Mouse (Mus musculus): ENCODE results near the gene Cdc42se2. TPM values are rescaled to one million over a fixed set of nuclear protein-coding genes. Genes with fewer than 3 reads are reported as not detected.

Cdc42se2 gene
- total RNA-seq, 2 experiments from 2014 or later: 13.8 to 16.3 TPM

DNA sequence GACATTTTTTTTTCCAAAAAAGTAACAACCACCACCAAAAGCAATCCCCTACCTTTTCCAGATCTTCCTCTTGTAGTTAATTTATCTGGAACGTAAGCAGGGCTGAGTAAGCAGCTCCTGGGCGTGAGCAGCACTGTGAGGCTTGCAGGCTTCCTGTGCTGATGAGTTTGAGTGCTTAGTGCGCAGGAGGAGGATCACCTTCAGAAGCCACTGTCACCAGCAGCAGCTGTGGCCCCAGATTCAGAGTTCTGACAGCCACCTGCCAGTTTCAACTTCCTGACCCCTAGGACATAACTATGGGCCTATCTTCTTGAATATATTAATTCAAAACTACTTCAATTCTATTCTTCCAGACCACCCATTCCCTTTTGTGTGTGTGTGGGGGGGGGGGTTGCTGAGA is 23.4 kb downstream of the Cdc42se2 start:
- intact Hi-C loops (cut with DNase I): no loop called here
- DNase-seq: no peak

DNA sequence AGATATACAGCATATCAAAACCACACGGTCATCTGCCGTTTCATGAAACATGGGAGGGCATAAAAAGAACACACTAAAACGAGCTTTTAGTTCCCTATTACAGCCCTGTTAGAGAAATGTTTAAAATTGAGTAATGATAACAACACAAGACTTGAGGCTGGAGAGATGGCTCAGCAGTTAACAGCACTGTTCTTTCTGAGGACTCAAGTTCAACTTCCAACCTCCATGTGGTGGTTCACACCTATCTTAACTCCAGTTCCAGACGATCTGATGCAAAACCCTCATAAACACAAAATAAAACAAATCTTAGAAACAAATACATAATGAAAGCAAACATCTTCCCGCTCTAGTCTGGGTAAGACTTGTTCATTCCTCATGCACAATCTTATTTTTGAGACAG is 24.7 kb downstream of the Cdc42se2 start:
- no peak for DNase-seq
- intact Hi-C loops (cut with DNase I): no loop called here

DNA sequence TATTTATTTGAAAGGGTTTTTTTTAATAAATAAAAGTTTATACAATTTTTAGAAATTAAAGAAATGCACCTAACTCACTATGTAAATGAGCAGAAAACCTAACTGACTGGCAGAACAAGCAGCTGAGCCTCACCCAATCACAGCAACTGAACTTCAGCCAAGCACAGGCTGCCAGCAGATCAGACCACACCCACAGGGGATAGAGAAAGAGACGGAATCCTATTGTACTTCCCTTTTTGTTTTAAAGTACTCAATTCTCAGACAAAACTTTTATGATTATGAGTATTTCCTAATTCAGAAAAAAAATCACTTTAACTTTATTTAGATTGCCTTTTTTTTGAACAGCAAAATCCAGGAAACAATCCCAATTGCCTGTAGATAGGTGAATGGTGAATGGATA is 29.5 kb downstream of the Cdc42se2 start:
- intact Hi-C loops (cut with DNase I): no loop called here
- no peak for DNase-seq

DNA sequence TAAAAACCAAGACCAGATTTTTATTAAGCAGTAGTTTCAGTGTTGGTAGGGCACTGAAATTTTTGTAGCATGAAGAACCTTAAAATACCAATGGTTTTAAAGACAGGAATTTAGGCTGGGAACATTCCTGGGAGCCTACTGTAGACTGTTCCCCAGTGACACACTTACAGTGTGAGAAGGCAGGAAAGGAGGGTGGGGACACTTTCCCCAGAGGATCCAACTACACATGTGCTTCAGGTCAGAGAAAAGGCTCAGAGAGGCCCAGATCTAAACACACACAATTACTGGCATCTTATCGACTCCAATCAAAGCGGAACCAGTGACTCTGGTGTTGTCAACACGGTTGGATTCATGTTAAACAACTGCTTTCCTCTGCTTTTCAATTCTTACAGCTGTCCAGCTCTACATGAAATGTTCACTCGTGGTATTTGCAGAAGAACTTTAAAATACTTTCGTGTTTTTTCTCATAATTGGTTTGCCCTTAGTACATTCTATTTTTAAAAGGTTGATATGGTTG is 32.3 kb downstream of the Cdc42se2 start:
- intact Hi-C loops (cut with DNase I): no loop called here
- no peak for DNase-seq

- no peak for DNase-seq
- intact Hi-C loops (cut with DNase I): no loop called here
Measured at GRCm38 (mm10) chr11:54754301-54755147, 33.0 kb downstream of the Cdc42se2 start.

- intact Hi-C loops (cut with DNase I): no loop called here
Measured at GRCm38 (mm10) chr11:54751502-54751901, 36.0 kb downstream of the Cdc42se2 start.

DNA sequence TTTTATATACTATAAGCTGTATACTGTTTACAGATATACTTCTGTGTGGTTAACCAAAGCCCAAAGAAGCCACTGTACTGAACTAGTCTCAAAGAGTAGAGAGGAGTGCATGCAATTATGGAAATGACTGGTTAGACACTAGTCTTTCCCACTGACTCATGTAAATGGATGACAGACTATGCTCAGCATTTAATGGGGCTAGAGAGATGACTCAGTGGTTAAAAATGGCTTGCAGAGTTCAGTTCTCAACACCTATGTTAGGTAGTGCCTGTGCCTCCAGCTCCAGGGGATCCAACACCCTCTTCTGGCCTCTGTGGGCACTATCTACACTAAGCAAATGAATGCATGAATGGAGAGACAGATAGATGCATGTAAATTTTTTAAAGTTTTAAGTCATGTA is 38.6 kb downstream of the Cdc42se2 start:
- intact Hi-C loops (cut with DNase I): no loop called here
- DNase-seq: no peak

More at GRCm38 (mm10) chr11:54751502-54751901, 36.0 kb downstream of the Cdc42se2 start:
- DNase-seq: no peak

- intact Hi-C loops (cut with DNase I): no loop called here
- no peak for DNase-seq
Measured at GRCm38 (mm10) chr11:54744231-54744630, 43.2 kb downstream of the Cdc42se2 start.

DNA sequence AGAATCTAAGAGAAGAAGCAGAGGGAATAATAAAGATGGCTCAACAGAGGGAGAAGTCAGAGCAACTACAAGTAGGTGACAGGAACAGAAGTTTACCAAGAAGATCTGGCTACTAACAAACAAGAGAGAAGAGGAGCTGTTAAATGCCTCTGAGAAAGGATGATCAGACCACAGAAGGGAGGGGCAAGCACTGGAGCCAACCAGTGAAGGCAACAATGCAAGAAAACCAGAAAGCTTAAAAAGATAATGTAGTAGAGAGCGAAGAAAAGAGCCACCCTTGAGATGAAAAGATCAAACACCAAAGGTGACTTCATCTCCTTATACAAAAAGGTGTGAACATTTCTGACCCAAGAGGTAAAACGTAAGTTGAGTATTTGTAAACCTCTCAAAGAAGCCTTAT is 46.1 kb downstream of the Cdc42se2 start:
- intact Hi-C loops (cut with DNase I): no loop called here
- no peak for DNase-seq

DNA sequence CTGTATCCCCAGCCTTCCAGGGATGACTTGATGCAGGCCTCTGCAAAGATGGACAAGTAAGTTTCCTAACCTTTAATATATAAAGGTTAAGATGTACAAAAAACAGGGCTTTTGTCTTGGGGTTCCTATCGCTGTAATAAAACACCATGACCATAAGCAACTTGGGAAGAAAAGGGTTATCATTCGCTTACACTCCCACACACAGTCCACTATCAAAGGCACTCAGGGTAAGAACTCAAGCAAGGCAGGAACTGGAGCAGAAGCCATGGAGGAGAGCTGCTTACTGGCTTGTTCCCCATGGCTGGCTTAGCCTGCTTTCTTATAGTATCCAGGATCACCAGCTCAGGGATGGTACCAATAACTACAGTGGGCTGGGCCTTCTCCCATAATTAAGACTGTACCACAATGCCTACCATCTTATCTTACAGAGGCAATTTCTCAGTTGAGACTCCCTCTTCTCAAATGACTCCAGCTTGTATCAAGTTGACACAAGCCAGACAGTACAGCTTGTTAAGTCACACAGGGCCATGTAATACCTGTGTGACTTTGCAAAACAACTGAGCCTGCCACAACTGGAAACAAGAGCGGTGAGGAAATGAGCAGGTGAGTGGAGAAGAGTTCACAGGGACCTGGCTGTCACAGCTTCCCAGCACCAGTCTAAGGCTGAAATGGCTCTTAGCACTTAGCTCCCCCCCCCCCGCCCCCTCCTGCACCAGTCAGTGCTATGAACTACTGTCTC is 48.3 kb downstream of the Cdc42se2 start:
- intact Hi-C loops (cut with DNase I): no loop called here
- DNase-seq: no peak

- no peak for DNase-seq
- intact Hi-C loops (cut with DNase I): no loop called here
Measured at GRCm38 (mm10) chr11:54736903-54737302, 50.6 kb downstream of the Cdc42se2 start.

DNA sequence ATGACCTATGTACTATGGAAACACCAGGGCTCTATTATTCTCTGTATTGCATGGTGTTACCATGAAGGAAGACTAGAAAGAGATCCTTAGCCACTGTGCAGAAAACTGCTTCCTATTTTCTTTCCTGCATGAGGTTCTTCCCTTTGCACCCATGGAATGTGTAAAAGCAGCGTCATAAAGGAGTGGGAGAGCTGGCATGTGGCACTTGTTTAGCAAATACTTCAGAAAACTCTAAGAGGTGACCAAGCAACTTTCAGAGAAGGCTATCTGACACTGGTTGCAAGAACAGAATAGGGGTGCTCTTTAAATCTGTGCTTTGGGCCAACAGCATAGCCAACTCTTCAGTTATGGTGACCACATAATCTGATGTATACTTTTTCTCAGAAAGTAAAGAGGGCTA is 52.4 kb downstream of the Cdc42se2 start:
- DNase-seq: no peak

GRCm38 (mm10) chr11:54733546-54733945 is 53.9 kb downstream of the Cdc42se2 start:
- no peak for DNase-seq
- intact Hi-C loops (cut with DNase I): no loop called here

More for the DNA sequence above, 52.4 kb downstream of the Cdc42se2 start:
- intact Hi-C loops (cut with DNase I): no loop called here

DNA sequence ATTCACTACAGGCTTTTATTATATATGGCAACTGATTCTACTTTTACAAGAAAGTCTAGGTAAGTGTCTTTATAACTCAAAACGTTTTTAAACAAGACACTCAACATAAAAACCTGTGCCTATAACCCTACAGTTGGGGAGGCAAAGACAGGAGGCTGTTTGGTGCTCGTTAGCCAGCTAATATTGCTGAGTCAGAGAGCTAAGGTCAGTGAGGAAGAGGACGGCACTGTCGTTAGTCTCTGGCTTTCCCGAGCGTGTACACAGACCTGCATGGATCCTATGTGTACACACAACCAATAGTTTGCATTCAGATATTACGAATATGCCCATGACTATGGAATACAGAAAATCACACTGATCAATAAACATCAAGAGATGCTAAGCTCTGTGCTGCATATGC is 56.1 kb downstream of the Cdc42se2 start:
- intact Hi-C loops (cut with DNase I): no loop called here
- no peak for DNase-seq

DNA sequence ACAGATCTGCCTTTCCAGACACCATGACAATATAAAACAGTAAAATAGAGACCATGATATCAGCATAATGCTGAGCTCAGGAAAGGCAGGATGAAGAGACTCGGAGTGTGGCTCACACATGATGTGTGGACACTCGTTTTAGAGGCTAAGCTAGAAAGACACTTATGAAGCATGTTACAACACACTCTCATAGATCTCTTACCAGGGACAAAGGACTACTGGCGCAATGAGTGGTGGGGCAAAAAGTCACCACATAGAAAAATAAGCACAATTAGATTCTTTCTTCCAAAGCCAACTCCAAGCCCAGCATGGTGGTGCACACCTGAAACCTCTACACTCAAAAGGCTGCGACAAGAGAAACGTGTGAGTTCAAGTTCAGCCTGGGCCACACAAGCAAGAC is 56.5 kb downstream of the Cdc42se2 start:
- DNase-seq: no peak
- intact Hi-C loops (cut with DNase I): no loop called here

- intact Hi-C loops (cut with DNase I): loop anchor here (5.0 kb wide), 1 partner anchor 53 kb away; no protein-coding TSS in a partner anchor
- no peak for DNase-seq
Measured at GRCm38 (mm10) chr11:54729311-54729710, 58.2 kb downstream of the Cdc42se2 start.

DNA sequence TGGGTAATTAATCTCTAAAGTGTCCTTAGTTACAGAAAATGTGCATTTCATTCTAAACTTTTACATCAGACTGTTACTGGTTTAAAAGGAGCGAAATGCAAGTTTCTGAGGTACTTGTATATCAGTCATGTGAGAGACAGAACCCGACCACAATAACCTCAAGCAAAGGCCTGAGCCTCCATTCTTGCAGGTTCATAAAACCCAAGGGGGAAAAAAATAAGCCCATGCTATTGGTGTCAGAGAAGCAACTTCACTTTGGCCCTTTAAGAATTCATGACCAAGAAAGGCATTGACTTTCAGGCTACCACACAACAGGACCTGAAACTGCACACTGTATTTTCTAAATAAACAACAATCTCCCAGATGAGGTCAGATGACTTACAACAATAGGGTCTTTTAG is 59.1 kb downstream of the Cdc42se2 start:
- DNase-seq: no peak
- intact Hi-C loops (cut with DNase I): loop anchor here (5.0 kb wide), 1 partner anchor 54 kb away; no protein-coding TSS in a partner anchor

DNA sequence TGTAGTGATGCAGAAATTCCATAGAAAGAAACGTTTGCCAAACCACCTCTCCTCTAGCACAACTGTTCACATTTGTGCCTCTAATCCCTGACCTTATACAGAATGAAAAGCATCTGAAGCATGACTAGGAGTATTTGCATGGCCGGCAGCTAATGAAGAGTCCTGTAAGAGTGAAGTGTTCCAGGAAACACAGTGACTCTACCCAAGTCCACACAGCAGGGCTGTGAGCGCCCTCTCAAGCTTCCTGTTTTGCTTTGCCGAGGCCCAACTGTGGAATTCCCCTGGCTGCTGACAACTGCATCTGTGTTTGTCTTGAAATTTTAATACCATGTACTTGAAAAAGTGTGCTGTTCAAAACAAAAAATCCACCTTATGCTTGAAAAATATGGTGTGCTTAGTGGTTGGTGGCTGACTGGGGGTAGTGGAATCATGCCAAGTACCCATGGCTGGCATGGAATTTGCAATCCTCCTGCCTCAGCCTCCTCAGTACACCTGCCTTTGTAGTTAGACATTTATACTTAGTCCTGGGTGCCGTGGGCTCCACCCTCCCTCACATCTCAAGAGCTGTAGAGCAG is 60.1 kb downstream of the Cdc42se2 start:
- intact Hi-C loops (cut with DNase I): loop anchor here (5.0 kb wide), 1 partner anchor 55 kb away; no protein-coding TSS in a partner anchor
- no peak for DNase-seq

GRCm38 (mm10) chr11:54726571-54727062 is 60.9 kb downstream of the Cdc42se2 start:
- no peak for DNase-seq
- intact Hi-C loops (cut with DNase I): loop anchor here (5.0 kb wide), 1 partner anchor 56 kb away; no protein-coding TSS in a partner anchor

DNA sequence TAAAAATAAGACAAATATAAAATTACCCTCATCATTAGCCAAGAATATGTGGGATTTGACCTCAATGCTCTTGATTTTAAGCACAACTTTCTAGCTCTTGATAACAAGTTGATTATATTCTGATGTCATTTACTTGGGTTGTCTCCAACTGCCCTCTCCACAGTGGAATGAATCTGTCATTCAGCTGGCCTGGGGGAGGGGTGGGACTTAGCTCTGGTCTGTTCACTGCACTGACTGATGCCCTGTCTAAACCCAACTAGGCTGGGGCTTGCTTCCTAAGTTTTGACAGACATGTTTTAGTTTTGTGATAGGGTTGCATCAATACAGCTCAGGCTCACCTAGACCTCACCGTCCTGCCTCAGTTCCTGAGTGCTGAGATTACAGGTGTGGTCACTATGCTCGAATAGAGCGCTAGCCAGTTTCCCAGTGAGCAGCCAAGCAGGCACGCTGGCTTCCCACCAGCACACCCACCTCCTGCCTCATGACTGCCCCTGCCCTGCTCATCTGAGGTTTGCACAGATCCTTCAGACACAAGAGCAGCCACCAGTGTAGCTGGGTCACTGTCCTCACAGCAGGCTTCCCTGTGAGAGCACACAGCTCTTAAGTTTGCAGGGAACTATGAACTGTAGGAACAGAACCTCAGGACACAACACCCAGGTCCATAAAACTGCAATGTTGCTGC is 63.0 kb downstream of the Cdc42se2 start:
- DNase-seq: no peak
- intact Hi-C loops (cut with DNase I): loop anchor here (5.0 kb wide), 1 partner anchor 58 kb away; no protein-coding TSS in a partner anchor
